Mouse (Mus musculus) limb, embryonic 11.5 days (tissue): ENCODE measurements around the gene Specc1. TPM values are rescaled to one million over a fixed set of nuclear protein-coding genes. Genes with fewer than 3 reads are reported as not detected.
A peak's percentile ranks its signal among the peaks of the same experiment; 100 is the strongest.

Source experiments
- ATAC-seq: fragments of 200-750 bp; cut with Nextera tagmentation; 2 replicates; pipeline ENCODE4 v1.8.0; 2017; ENCODE audit warnings: low read depth; ENCODE audit not compliant: insufficient number of reproducible peaks, low FRiP score, low TSS enrichment
- DNase-seq: peaks from one replicate; pipeline ENCODE4 v3.0.0-alpha.2; 2015; ENCODE audit warnings: low spot score
- H3K27ac ChIP-seq: fragments of 300-500 bp; sonication (generic); replicated peaks from 2 replicates; pipeline ENCODE4 v1.5.1; 2014; ENCODE audit warnings: low read depth, mild to moderate bottlenecking, low read length
- H3K27me3 ChIP-seq: fragments of 300-500 bp; sonication (generic); 2 replicates; pipeline ENCODE4 v1.6.1; 2014; ENCODE audit warnings: mild to moderate bottlenecking, low read length, mixed read lengths; ENCODE audit not compliant: control insufficient read depth, insufficient read depth
- H3K36me3 ChIP-seq: fragments of 300-500 bp; sonication (generic); 2 replicates; pipeline ENCODE4 v1.6.1; 2014; ENCODE audit warnings: mild to moderate bottlenecking, low read length, moderate library complexity, mixed read lengths; ENCODE audit not compliant: control insufficient read depth, insufficient read depth
- H3K4me1 ChIP-seq: fragments of 300-500 bp; sonication (generic); 2 replicates; pipeline ENCODE4 v1.6.1; 2014; ENCODE audit warnings: low read length, mixed read lengths; ENCODE audit not compliant: control insufficient read depth, insufficient read depth
- H3K4me2 ChIP-seq: fragments of 300-500 bp; sonication (generic); 2 replicates; pipeline ENCODE4 v1.6.1; 2014; ENCODE audit warnings: low read depth, mild to moderate bottlenecking, moderate library complexity; ENCODE audit not compliant: severe bottlenecking
- H3K4me3 ChIP-seq: fragments of 300-500 bp; sonication (generic); 2 replicates; pipeline ENCODE4 v1.5.1; 2014; ENCODE audit warnings: low read depth, low read length
- H3K9ac ChIP-seq: fragments of 300-500 bp; sonication (generic); 2 replicates; pipeline ENCODE4 v1.6.1; 2014; ENCODE audit warnings: mild to moderate bottlenecking, low read length
- H3K9me3 ChIP-seq: fragments of 300-500 bp; sonication (generic); 2 replicates; pipeline ENCODE4 v1.6.1; 2016; ENCODE audit warnings: low read length; ENCODE audit not compliant: control insufficient read depth
- WGBS: fragments of 180-500 bp; shearing (Covaris S2); extraction: QIAGEN DNeasy Blood & Tissue Kit; methylation state at CpG from one replicate; pipeline ENCODE4 v1.1.7; 2014; 5-methylcytosine and 5-hydroxymethylcytosine counted together
- polyA plus RNA-seq: library from polyadenylated mRNA; unstranded; fragments of >200 nt; fragmentation: Nextera tagmentation; extraction: Ambion mirVana; gene quantifications from 2 replicates; pipeline ENCODE4 v1.2.1, GENCODE M21; 2014

Specc1 gene
- polyA plus RNA-seq, 1 experiment from 2014 or later: 17.8 TPM

GRCm38 (mm10) chr11:62223416-62223815, 266.9 kb downstream of the Specc1 start:
- no peak overlapping the region for H3K27ac ChIP-seq
- no peaks in the 10 kb centered on the region for H3K9me3 ChIP-seq
- no peak overlapping the region for H3K4me3 ChIP-seq
- H3K36me3 ChIP-seq: no peaks in the 10 kb centered on the region
- H3K9ac ChIP-seq: no peak overlapping the region
- no peak overlapping the region for H3K4me2 ChIP-seq
- WGBS: 90% methylated on average over 5 of the region's 5 CpGs
- no peaks in the 10 kb centered on the region for H3K27me3 ChIP-seq
- H3K4me1 ChIP-seq: no peaks in the 10 kb centered on the region
- ATAC-seq (no peak), DNase-seq (no peak)

GRCm38 (mm10) chr11:62223962-62224361, 267.4 kb downstream of the Specc1 start:
- WGBS: 98% methylated on average over 7 of the region's 7 CpGs

GRCm38 (mm10) chr11:62224797-62225196, 268.2 kb downstream of the Specc1 start:
- 83% methylated on average over 4 of the region's 4 CpGs for WGBS
- DNase-seq: no peak
- H3K4me2 ChIP-seq: no peak overlapping the region

More at GRCm38 (mm10) chr11:62223962-62224361, 267.4 kb downstream of the Specc1 start:
- H3K27ac ChIP-seq: no peak overlapping the region
- no peak overlapping the region for H3K9ac ChIP-seq
- ATAC-seq (no peak), DNase-seq (no peak)
- no peaks in the 10 kb centered on the region for H3K4me1 ChIP-seq
- H3K27me3 ChIP-seq: no peaks in the 10 kb centered on the region
- no peak overlapping the region for H3K4me3 ChIP-seq
- H3K36me3 ChIP-seq: no peaks in the 10 kb centered on the region
- H3K9me3 ChIP-seq: no peaks in the 10 kb centered on the region
- no peak overlapping the region for H3K4me2 ChIP-seq

GRCm38 (mm10) chr11:62240631-62241261, 284.2 kb downstream of the Specc1 start:
- Histone ChIP-seq H3K4me2 (no peak overlapping the region), H3K4me1 (no peaks in the 10 kb centered on the region), H3K27me3 (no peaks in the 10 kb centered on the region), H3K9me3 (no peaks in the 10 kb centered on the region), H3K36me3 (no peaks in the 10 kb centered on the region), H3K4me3 (no peak overlapping the region), H3K27ac (no peak overlapping the region), H3K9ac (no peak overlapping the region)
- WGBS: 79% methylated on average over 12 of the region's 12 CpGs
- ATAC-seq (no peak), DNase-seq (no peak)

More at GRCm38 (mm10) chr11:62224797-62225196, 268.2 kb downstream of the Specc1 start:
- Histone ChIP-seq H3K27me3 (no peaks in the 10 kb centered on the region), H3K4me1 (no peaks in the 10 kb centered on the region), H3K9me3 (no peaks in the 10 kb centered on the region), H3K4me3 (no peak overlapping the region), H3K36me3 (no peaks in the 10 kb centered on the region), H3K27ac (no peak overlapping the region), H3K9ac (no peak overlapping the region)
- ATAC-seq: no peak

GRCm38 (mm10) chr11:62243871-62244270, 287.3 kb downstream of the Specc1 start:
- H3K4me1 ChIP-seq: no peaks in the 10 kb centered on the region
- H3K4me2 ChIP-seq: no peak overlapping the region
- WGBS: 84% methylated on average over 8 of the region's 8 CpGs
- no peak overlapping the region for H3K4me3 ChIP-seq
- no peaks in the 10 kb centered on the region for H3K9me3 ChIP-seq
- H3K27me3 ChIP-seq: no peaks in the 10 kb centered on the region
- H3K9ac ChIP-seq: no peak overlapping the region
- ATAC-seq (no peak), DNase-seq (no peak)
- H3K27ac ChIP-seq: no peak overlapping the region
- no peaks in the 10 kb centered on the region for H3K36me3 ChIP-seq

GRCm38 (mm10) chr11:62244471-62244870, 287.9 kb downstream of the Specc1 start:
- H3K4me2 ChIP-seq: no peak overlapping the region
- DNase-seq: no peak
- no peak for ATAC-seq
- no peaks in the 10 kb centered on the region for H3K27me3 ChIP-seq
- H3K9me3 ChIP-seq: no peaks in the 10 kb centered on the region
- no peak overlapping the region for H3K9ac ChIP-seq
- no peaks in the 10 kb centered on the region for H3K4me1 ChIP-seq
- no peak overlapping the region for H3K27ac ChIP-seq
- WGBS: 91% methylated on average over 4 of the region's 4 CpGs
- H3K36me3 ChIP-seq: no peaks in the 10 kb centered on the region
- no peak overlapping the region for H3K4me3 ChIP-seq

GRCm38 (mm10) chr11:62247759-62248400, 291.3 kb downstream of the Specc1 start:
- Histone ChIP-seq H3K27me3 (peaks cover 5% of the 10 kb centered on the region; the same call in 1 of the 2 replicates), H3K9me3 (no peaks in the 10 kb centered on the region), H3K36me3 (no peaks in the 10 kb centered on the region), H3K9ac (peak overlapping the region; percentile 39), H3K27ac (no peak overlapping the region), H3K4me2 (peak overlapping the region; percentile 99), H3K4me1 (peaks cover 21% of the 10 kb centered on the region), H3K4me3 (peak overlapping the region; percentile 47)
- WGBS: 40% methylated on average over 18 of the region's 18 CpGs
- DNase-seq (no peak), ATAC-seq (no peak)

- H3K9me3 ChIP-seq: no peaks in the 10 kb centered on the region
- H3K4me3 ChIP-seq: peak within 1 kb of the TSS; percentile 47
- H3K36me3 ChIP-seq: no peaks in the 10 kb centered on the region
- peak; percentile 85 for ATAC-seq
- H3K4me1 ChIP-seq: peaks cover 21% of the 10 kb centered on the region
- peak within 1 kb of the TSS; percentile 46 for H3K9ac ChIP-seq
- peaks cover 5% of the 10 kb centered on the region; the same call in 1 of the 2 replicates for H3K27me3 ChIP-seq
- H3K27ac ChIP-seq: no peak within 1 kb of the TSS
- under 1% methylated on average over 65 of the region's 69 CpGs for WGBS
- DNase-seq: peak; percentile 91
- H3K4me2 ChIP-seq: peak within 1 kb of the TSS; percentile 99
Measured at GRCm38 (mm10) chr11:62248401-62249244, 292.1 kb downstream of the Specc1 start, which contains the start of gene Adora2b. Gene Adora2b, plus strand, starts transcription at chr11:62248984.
